Mouse (Mus musculus): Measurements from ENCODE around the gene Lztr1.
"Not testable (repeated sequence)": the region's sequence is repeated elsewhere in the genome, so short reads cannot be mapped to it uniquely, and the experiment has no call there.

Lztr1 gene

DNA sequence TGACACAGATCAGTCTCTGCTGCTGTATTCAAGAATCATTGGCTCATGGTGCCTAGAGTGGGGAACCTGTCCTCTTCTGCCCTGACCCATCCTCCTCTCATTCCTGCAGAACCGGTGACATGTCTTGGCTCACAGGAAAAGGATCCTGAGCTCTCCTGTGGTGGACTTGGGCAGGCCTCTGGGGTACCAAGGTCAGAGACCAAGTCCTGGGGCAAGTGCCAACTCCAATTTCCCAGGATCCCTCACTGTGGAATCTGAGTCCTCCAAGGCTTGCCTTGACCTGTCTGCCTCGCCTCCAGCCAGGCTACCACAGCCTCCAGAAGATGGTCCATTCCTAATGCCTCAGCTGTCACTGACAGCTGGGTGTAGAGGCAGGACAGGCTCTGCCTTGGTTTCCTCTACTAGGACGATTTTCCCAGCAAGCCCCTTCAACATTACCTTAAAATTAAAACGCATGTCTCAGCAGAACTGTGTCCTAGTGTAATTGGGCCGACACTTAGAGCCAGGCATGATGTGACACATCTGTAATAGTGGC lies 1.4 kb upstream of the Lztr1 start:
- DNase-seq (ENCODE audit: low spot score in 2 of 2), result no peak

- DNase-seq (ENCODE audit: low spot score in 2 of 2), result not testable (repeated sequence)
Observed at GRCm38 (mm10) chr16:17508031-17508430, 457 bp upstream of the Lztr1 start.

- DNase-seq (ENCODE audit: low spot score in 2 of 2), result no peak
Observed at GRCm38 (mm10) chr16:17509240-17509597, 731 bp downstream of the Lztr1 start.

- DNase-seq (ENCODE audit: low spot score in 2 of 2), result no peak
Observed at GRCm38 (mm10) chr16:17510143-17510542, 1.7 kb downstream of the Lztr1 start.

DNA sequence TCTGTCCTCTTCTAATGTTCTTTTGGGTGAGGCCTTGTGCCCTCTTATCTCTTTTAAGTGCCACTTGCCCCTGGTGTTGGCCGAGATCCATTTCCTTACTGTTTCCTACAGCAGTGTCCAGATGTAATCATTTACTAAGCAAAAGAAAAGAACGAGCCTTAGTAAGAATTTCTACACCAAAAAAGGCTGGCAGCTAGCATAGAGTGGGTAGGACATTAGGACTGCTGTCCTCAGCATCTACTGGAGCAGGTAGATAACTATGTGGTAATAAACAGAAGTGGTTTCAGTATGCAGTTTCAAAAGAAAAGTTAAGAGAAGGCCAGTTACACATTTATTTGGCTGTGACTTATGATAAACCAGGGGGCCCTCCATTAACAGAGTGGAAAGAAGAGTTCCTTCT lies 2.2 kb downstream of the Lztr1 start:
- no peak for DNase-seq (ENCODE audit: low spot score in 2 of 2)

- DNase-seq (ENCODE audit: low spot score in 2 of 2), result no peak
Observed at GRCm38 (mm10) chr16:17511431-17511830, 2.9 kb downstream of the Lztr1 start.

DNA sequence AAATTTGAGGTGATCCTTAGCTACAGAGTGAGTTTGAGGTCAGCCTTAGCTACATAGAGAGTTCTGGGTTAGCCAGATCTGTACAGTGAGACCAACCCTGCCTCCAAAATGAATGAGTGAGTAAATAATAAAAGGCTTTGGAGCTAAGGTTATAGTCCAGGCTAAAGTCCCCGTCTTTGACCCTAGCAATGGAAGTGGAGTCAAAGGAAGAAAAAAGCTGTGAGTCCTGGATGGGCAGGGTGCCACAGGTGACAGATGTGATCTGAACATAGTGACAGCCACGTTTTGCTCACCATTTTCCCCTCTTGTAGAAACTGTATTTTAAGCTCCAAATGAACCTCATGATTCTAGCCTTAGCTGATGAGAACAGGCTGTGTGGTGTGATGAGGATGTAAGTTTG lies 10.4 kb downstream of the Lztr1 start:
- DNase-seq (ENCODE audit: low spot score in 2 of 2), result no peak

GRCm38 (mm10) chr16:17524156-17524555 lies 15.7 kb downstream of the Lztr1 start:
- no peak for DNase-seq (ENCODE audit: low spot score in 2 of 2)

- no peak for DNase-seq (ENCODE audit: low spot score in 2 of 2)
Observed at GRCm38 (mm10) chr16:17525524-17525923, 17.0 kb downstream of the Lztr1 start.

GRCm38 (mm10) chr16:17526223-17526622 lies 17.7 kb downstream of the Lztr1 start:
- DNase-seq (ENCODE audit: low spot score in 2 of 2), result no peak

DNA sequence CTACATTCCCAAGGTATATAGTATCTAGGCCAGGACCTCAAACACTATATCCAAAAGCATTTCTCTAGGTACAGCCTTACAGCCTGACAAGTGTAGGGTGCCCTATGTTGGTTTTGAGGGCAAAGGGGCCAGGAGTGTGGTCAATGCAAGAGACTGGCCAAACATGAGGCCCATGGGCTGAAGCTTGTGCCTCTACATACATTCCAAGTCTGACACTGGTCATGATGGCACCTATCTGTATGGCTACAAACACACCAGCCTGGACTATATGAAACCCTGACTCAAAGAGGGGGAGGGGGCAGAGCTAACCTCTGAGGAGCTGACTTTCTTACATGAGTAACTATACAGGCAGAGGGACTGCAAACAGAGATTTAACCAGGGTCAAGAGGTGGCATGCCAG lies 19.1 kb downstream of the Lztr1 start:
- DNase-seq (ENCODE audit: low spot score in 2 of 2), result no peak

- no peak for DNase-seq (ENCODE audit: low spot score in 2 of 2)
Observed at GRCm38 (mm10) chr16:17528276-17528675, 19.8 kb downstream of the Lztr1 start.

DNA sequence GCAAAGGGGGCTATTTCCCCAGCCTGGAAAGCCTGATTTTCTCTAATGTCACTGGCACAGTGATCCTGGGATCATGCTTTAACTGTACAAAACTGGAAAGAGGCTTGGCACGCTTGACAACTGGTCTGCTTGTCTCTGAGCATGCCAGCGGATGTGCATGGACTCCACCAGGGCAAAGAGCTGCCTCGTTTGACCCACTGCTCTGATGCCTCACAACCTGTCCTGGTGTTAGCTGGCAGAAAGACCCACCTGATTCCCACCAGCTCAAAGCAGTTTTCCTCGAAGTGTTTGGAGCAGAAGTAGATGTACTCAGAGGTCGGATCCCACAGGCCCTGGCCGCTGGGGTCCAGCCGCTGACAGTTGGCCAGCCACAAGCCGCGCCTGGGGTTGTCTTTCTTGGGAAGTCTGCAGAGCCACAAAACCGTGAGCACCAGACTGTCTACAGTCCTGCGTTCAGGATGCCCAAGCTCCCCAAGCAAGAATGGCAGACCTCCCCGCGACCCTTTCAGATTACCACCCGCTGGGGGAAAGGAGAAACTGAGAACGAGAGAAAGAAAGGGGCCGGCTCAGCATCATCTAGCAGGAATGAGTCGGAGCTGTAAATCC lies 21.6 kb downstream of the Lztr1 start:
- DNase-seq (ENCODE audit: low spot score in 2 of 2), result no peak

DNA sequence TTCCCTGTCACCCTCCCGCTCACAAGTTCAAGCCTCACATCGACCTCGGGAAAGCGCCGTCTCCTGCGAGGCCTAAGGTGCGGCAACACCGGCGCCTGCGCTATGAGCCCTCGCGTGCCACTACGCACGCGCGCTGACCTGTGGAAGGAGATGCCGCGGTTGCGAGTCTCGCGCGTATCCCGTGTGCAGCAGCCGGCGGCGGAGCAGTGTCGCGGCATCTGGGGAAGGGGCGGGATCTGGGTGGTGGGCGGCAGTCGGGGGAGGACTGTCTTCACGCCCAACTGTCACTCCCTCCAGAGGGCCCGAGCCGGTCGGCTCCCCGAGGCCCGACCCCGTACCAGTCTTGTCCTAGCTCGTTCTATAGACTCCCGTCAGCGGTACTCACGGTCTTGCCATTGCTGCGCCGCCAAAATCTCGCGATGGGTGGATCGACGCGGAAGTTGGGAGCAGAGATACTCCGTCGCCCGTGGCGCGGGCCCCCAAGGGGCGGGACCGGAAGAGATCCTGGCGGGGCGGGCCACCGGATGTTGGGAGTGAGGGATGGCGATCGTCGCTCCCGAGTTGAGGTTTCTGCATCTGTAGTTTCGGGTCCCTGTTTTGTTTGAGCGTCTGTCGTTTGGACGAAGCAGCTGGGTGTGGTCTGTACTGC lies 22.3 kb downstream of the Lztr1 start, which contains the start of gene Thap7:
Gene Thap7 (minus strand): TSS at position 497 of the 649 bp plus-strand sequence.
- DNase-seq (ENCODE audit: low spot score in 2 of 2), result peak; percentile 93 to 95

DNA sequence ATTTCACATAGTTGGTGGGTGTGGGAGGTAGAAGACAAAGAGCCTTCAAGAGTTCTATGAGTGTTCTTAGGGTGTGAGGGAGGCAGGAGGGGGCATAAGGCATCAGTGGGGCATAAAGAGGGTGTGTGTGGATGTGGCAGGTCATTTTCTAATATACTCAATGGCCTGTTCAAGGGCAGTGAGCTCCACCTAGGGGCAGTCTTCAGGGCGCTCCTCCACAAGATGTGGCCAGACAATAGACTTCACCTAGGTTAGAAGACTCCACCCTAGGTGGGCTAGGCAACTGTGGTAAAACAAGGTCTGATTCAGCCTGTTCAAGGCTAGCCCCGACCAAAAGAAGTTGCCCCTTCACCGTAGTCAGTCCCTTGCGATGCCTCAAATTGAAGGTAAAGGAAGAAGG lies 23.8 kb downstream of the Lztr1 start:
- no peak for DNase-seq (ENCODE audit: low spot score in 2 of 2)

DNA sequence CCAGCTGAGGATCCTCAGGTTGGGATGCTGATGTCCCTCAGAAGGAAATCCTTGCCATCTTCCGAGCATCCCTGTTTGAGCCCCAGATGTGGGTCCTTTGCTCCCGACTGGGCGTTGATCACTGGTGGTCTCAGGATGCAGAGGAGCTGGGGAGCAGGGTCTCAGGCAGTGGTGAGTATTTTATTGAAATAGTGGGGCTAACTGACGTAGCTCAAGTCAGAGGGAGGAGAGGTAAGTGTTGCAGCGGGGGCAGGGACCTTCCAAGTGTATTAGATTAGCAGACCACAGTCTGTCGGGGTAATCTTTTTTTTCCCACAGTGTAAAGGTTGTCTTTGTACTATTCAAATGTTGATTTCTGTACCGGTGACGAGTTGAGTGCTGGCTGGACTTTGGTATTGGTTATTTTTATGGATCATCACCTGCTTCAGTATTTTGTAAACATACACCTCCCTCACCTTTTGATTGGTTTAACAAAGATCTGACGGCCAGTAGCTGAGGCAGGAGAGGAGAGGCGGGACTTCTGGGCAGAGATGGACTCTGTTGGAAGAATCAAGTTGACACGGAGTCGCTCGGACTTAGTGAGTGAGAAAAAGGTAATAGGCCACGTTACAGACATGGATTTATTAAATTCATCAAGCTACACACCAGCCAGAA lies 24.3 kb downstream of the Lztr1 start:
- DNase-seq (ENCODE audit: low spot score in 2 of 2), result no peak

DNA sequence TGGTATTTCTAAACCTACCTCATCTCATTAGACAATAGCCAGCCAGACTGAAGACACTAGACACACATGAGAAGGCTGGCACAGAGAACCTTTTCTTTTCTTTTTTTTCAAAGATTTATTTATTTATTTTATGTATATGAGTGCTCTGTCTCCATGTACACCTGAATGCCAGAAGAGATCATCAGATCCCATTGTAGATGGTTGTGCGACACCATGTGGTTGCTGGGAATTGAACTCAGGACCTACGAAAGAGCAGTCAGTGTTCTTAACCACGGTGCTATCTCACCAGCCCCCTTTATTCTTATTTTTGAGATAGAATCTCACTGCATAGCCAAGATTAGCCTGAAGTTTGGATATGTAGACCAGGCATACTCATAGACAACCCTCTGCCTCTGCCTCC lies 28.1 kb downstream of the Lztr1 start:
- no peak for DNase-seq (ENCODE audit: low spot score in 2 of 2)

DNA sequence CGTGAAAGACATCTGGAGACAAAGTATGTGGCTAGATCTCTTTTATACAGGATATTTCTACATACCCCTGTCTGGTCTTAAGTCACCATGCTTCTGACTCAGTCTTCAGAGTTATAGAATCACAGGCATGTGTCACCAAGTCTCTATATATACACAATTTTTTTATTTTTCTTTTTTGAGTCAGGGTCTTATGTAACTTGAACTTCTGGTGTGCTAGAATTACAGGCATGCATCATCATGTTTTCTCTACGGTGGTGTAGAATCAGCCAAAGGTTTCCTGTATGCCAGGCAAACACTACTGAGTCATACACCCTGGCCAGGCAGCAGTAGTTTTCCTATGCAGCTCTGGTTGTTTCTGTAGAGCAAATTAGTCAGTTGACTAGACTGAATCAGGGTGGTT lies 34.1 kb downstream of the Lztr1 start:
- DNase-seq (ENCODE audit: low spot score in 2 of 2), result no peak

- no peak for DNase-seq (ENCODE audit: low spot score in 2 of 2)
Observed at GRCm38 (mm10) chr16:17552837-17553236, 44.3 kb downstream of the Lztr1 start.

GRCm38 (mm10) chr16:17553910-17554685 lies 45.6 kb downstream of the Lztr1 start:
- DNase-seq (ENCODE audit: low spot score in 2 of 2), result peak; percentile 19 to 31

- not testable (repeated sequence) for DNase-seq (ENCODE audit: low spot score in 2 of 2)
Observed at GRCm38 (mm10) chr16:17554702-17555101, 46.2 kb downstream of the Lztr1 start.

- no peak for DNase-seq (ENCODE audit: low spot score in 2 of 2)
Observed at GRCm38 (mm10) chr16:17556180-17556579, 47.7 kb downstream of the Lztr1 start.

Data from heart, adult 9 months (tissue).